Mouse (Mus musculus) MEL (cell line): ENCODE data around the gene Tas2r134. TPM values are rescaled to one million over a fixed set of nuclear protein-coding genes. Genes with fewer than 3 reads are reported as not detected.

Experiments
- DNase-seq: peaks from one replicate; pipeline ENCODE4 v3.0.0; 2011; ENCODE audit warnings: low read depth, low spot score
- H3K27ac ChIP-seq: 2 replicates; pipeline ENCODE4 v1.5.1; 2012; ENCODE audit warnings: low read depth, mild to moderate bottlenecking, control low read depth, low read length, moderate library complexity; ENCODE audit not compliant: control insufficient read depth
- H3K27me3 ChIP-seq, 2 experiments: fragments of 150-350 bp in 1 of 2; sonication (generic) in 1 of 2; 2 replicates each; pipeline ENCODE4 v1.6.1; 2012; ENCODE audit warnings: low read length in 2 of 2, mild to moderate bottlenecking in 2 of 2, improper control_type of control experiment in 1 of 2, moderate library complexity in 1 of 2; ENCODE audit not compliant: insufficient read depth in 2 of 2, control insufficient read depth in 1 of 2
- H3K36me3 ChIP-seq, 2 experiments: 2 replicates each; pipeline ENCODE4 v1.6.1; 2012 to 2014; ENCODE audit warnings: low read length in 2 of 2, improper control_type of control experiment in 1 of 2, inconsistent platforms in 1 of 2, mild to moderate bottlenecking in 1 of 2; ENCODE audit not compliant: insufficient read depth in 2 of 2, control insufficient read depth in 1 of 2
- H3K4me1 ChIP-seq, 2 experiments: fragments of 150-350 bp in 1 of 2; sonication (generic) in 1 of 2; 2 replicates each; pipeline ENCODE4 v1.6.1; 2012; ENCODE audit warnings: low read length in 2 of 2, improper control_type of control experiment in 1 of 2, mild to moderate bottlenecking in 1 of 2; ENCODE audit not compliant: insufficient read depth in 2 of 2, control insufficient read depth in 1 of 2
- H3K4me3 ChIP-seq, 2 experiments: fragments of 150-350 bp in 1 of 2; sonication (generic) in 1 of 2; 2 replicates each; pipeline ENCODE4 v1.5.1; 2012; ENCODE audit warnings: low read depth in 2 of 2, low read length in 2 of 2, mild to moderate bottlenecking in 2 of 2, moderate library complexity in 2 of 2, control low read depth in 1 of 2, improper control_type of control experiment in 1 of 2; ENCODE audit not compliant: control insufficient read depth in 1 of 2, insufficient read depth in 1 of 2
- H3K79me2 ChIP-seq: 2 replicates; pipeline ENCODE4 v1.6.1; 2012; ENCODE audit warnings: mild to moderate bottlenecking, low read length, moderate library complexity; ENCODE audit not compliant: control insufficient read depth, poor library complexity, insufficient read depth
- H3K9ac ChIP-seq: 2 replicates; pipeline ENCODE4 v1.6.1; 2012; ENCODE audit warnings: low read depth, mild to moderate bottlenecking, control low read depth, low read length, moderate library complexity; ENCODE audit not compliant: control insufficient read depth, poor library complexity, severe bottlenecking
- H3K9me3 ChIP-seq: fragments of 150-350 bp; sonication (generic); replicated peaks from 2 replicates; pipeline ENCODE4 v1.6.1; 2012; ENCODE audit warnings: mild to moderate bottlenecking, low read length, improper control_type of control experiment, moderate library complexity; ENCODE audit not compliant: insufficient read depth
- CTCF ChIP-seq, 3 experiments: IDR thresholded peaks in 2 of 3; conservative IDR thresholded peaks in 1 of 3; 2 replicates each; pipeline ENCODE4 v1.5.1; 2011 to 2012; ENCODE audit warnings: low read length in 3 of 3, low read depth in 2 of 3, mild to moderate bottlenecking in 2 of 3, improper control_type of control experiment in 1 of 3, inconsistent platforms in 1 of 3, mixed read lengths in 1 of 3, moderate library complexity in 1 of 3; ENCODE audit not compliant: control insufficient read depth in 1 of 3, insufficient read depth in 1 of 3, poor library complexity in 1 of 3, severe bottlenecking in 1 of 3
- E2F4 ChIP-seq: IDR thresholded peaks from 2 replicates; pipeline ENCODE4 v1.6.1; 2011; ENCODE audit warnings: low read depth, low read length, improper control_type of control experiment, borderline replicate concordance
- EP300 ChIP-seq, 2 experiments: IDR thresholded peaks; 2 replicates each; pipeline ENCODE4 v1.6.1; 2011; ENCODE audit warnings: improper control_type of control experiment in 2 of 2, low read length in 2 of 2, low read depth in 1 of 2, mild to moderate bottlenecking in 1 of 2
- ETS1 ChIP-seq: IDR thresholded peaks from 2 replicates; pipeline ENCODE4 v1.6.1; 2012; ENCODE audit warnings: low read depth, mild to moderate bottlenecking, inconsistent platforms, low read length, improper control_type of control experiment, moderate library complexity
- GABPA ChIP-seq: IDR thresholded peaks from 2 replicates; pipeline ENCODE4 v1.6.1; 2012; ENCODE audit warnings: low read depth, mild to moderate bottlenecking, inconsistent platforms, low read length, improper control_type of control experiment, moderate library complexity
- GATA1 ChIP-seq: IDR thresholded peaks from 2 replicates; pipeline ENCODE4 v1.6.1; 2011; ENCODE audit warnings: low read depth, low read length, improper control_type of control experiment
- HCFC1 ChIP-seq: IDR thresholded peaks from 2 replicates; pipeline ENCODE4 v1.6.1; 2012; ENCODE audit warnings: low read depth, mild to moderate bottlenecking, inconsistent platforms, low read length, improper control_type of control experiment, moderate library complexity
- JUND ChIP-seq: IDR thresholded peaks from 2 replicates; pipeline ENCODE4 v1.6.1; 2011; ENCODE audit warnings: low read depth, mild to moderate bottlenecking, improper control_type of control experiment, low read length
- MAX ChIP-seq: IDR thresholded peaks from 2 replicates; pipeline ENCODE4 v1.6.1; 2011; ENCODE audit warnings: low read length, improper control_type of control experiment
- MAZ ChIP-seq: IDR thresholded peaks from 2 replicates; pipeline ENCODE4 v1.6.1; 2012; ENCODE audit warnings: low read depth, mild to moderate bottlenecking, inconsistent platforms, low read length, improper control_type of control experiment
- MXI1 ChIP-seq: IDR thresholded peaks from 2 replicates; pipeline ENCODE4 v1.6.1; 2011; ENCODE audit warnings: mild to moderate bottlenecking, low read depth, low read length, improper control_type of control experiment
- MYC ChIP-seq: IDR thresholded peaks from 2 replicates; pipeline ENCODE4 v1.6.1; 2011; ENCODE audit warnings: low read depth, mild to moderate bottlenecking, low read length, improper control_type of control experiment, moderate library complexity
- NELFE ChIP-seq: IDR thresholded peaks from 2 replicates; pipeline ENCODE4 v1.6.1; 2011; ENCODE audit warnings: low read depth, low read length, improper control_type of control experiment
- NRF1 ChIP-seq: IDR thresholded peaks from 2 replicates; pipeline ENCODE4 v1.6.1; 2014; ENCODE audit warnings: low read depth, mild to moderate bottlenecking, inconsistent platforms, low read length, improper control_type of control experiment, moderate library complexity; ENCODE audit not compliant: poor library complexity, insufficient read depth, severe bottlenecking
- POLR2AphosphoS2 ChIP-seq: IDR thresholded peaks from 2 replicates; pipeline ENCODE4 v1.6.1; 2011; ENCODE audit warnings: low read length, improper control_type of control experiment
- RAD21 ChIP-seq: IDR thresholded peaks from 2 replicates; pipeline ENCODE4 v1.6.1; 2011; ENCODE audit warnings: mild to moderate bottlenecking, low read depth, low read length, improper control_type of control experiment
- RCOR1 ChIP-seq: IDR thresholded peaks from 2 replicates; pipeline ENCODE4 v1.6.1; 2012; ENCODE audit warnings: low read depth, mild to moderate bottlenecking, inconsistent platforms, low read length, improper control_type of control experiment
- SIN3A ChIP-seq: IDR thresholded peaks from 2 replicates; pipeline ENCODE4 v1.6.1; 2012; ENCODE audit warnings: low read length, improper control_type of control experiment, inconsistent platforms
- SMC3 ChIP-seq: IDR thresholded peaks from 2 replicates; pipeline ENCODE4 v1.6.1; 2011; ENCODE audit warnings: low read depth, low read length, improper control_type of control experiment
- TAL1 ChIP-seq: IDR thresholded peaks from 2 replicates; pipeline ENCODE4 v1.6.1; 2012; ENCODE audit warnings: mild to moderate bottlenecking, inconsistent platforms, low read length, moderate library complexity, mixed read lengths
- UBTF ChIP-seq: IDR thresholded peaks from 2 replicates; pipeline ENCODE4 v1.6.1; 2012; ENCODE audit warnings: low read depth, mild to moderate bottlenecking, inconsistent platforms, low read length, improper control_type of control experiment, moderate library complexity, borderline replicate concordance; ENCODE audit not compliant: insufficient read depth
- USF1 ChIP-seq: IDR thresholded peaks from 2 replicates; pipeline ENCODE4 v1.6.1; 2014; ENCODE audit warnings: low read depth, mild to moderate bottlenecking, inconsistent platforms, low read length, improper control_type of control experiment, moderate library complexity
- USF2 ChIP-seq, 2 experiments: IDR thresholded peaks; 2 replicates each; pipeline ENCODE4 v1.6.1; 2011 to 2012; ENCODE audit warnings: improper control_type of control experiment in 2 of 2, low read length in 2 of 2, borderline replicate concordance in 1 of 2, inconsistent platforms in 1 of 2, low read depth in 1 of 2, mild to moderate bottlenecking in 1 of 2; ENCODE audit not compliant: insufficient read depth in 1 of 2
- ZKSCAN1 ChIP-seq: IDR thresholded peaks from 2 replicates; pipeline ENCODE4 v1.6.1; 2012; ENCODE audit warnings: low read depth, mild to moderate bottlenecking, inconsistent platforms, low read length, improper control_type of control experiment, moderate library complexity
- polyA plus RNA-seq, 2 experiments: library from polyadenylated mRNA; stranded (reverse) in 1 of 2; unstranded in 1 of 2; fragments of >175 nt in 1 of 2; fragments of >200 nt in 1 of 2; gene quantifications; 2 replicates each; pipeline versions ENCODE4 v1.2.1 to v1.2.4; 2012; ENCODE audit warnings: low replicate concordance in 2 of 2, low read depth in 1 of 2; ENCODE audit not compliant: insufficient read length in 2 of 2, insufficient read depth in 1 of 2, missing spikeins in 1 of 2
- total RNA-seq: library from RNA; depleted of rRNA; stranded (reverse); fragments of 300-350 nt; gene quantifications from 2 replicates; pipeline ENCODE4 v1.2.3, GENCODE M21; 2012

Tas2r134 gene
- total and polyA plus RNA-seq, 3 experiments = not detected

DNA sequence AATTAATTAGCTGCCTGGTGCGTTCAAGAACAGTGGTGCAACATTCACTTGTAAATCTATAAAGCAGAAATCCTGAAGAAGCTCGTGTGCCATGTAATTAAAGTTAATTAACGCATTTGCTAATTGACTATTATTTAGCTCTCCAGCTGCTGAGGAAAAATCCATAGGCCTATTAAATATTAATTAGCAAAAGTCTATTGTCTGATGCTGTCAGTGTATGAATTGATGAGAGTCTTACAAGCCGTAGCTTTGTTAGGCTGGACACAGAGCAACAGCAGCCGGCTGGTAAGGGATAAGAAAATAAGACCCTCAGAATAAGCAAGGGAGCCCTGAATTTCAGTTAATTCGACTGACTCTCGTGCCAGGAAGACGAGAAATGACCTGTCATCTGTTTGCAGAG is 37.0 kb upstream of the Tas2r134 start:
- Histone ChIP-seq H3K79me2 (no peaks in the 10 kb centered on the region), H3K4me3 (no peak overlapping the region), H3K9ac (no peak overlapping the region), H3K27ac (no peak overlapping the region), H3K36me3 (no peaks in the 10 kb centered on the region), H3K4me1 (no peaks in the 10 kb centered on the region), H3K9me3 (no peaks in the 10 kb centered on the region), H3K27me3 (no peaks in the 10 kb centered on the region)
- no peak for TF ChIP-seq E2F4
- TF ChIP-seq USF1 = no peak
- no peak for TF ChIP-seq TAL1
- no peak for DNase-seq

DNA sequence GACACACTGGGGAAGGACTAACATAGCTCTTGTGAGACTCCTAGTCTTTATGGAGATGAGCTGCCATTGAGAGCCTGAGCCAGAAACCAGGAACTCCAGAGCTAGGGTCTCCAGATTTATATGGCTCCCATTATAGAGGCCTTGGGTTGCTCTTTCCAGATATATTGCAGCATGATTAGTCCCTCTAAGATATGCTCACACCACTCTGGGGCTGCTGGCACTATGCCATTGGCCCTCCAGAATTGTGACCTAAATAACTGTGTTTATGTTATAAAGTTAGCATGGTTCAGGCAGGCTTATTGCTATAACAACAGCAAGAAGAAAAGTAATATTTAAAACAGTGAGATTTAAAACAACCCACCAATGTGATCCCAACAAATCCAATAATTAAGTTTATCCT is 35.2 kb upstream of the Tas2r134 start:
- Histone ChIP-seq H3K9me3 (no peaks in the 10 kb centered on the region), H3K4me3 (no peak overlapping the region), H3K79me2 (no peaks in the 10 kb centered on the region), H3K27me3 (no peaks in the 10 kb centered on the region), H3K9ac (no peak overlapping the region), H3K27ac (no peak overlapping the region), H3K4me1 (no peaks in the 10 kb centered on the region), H3K36me3 (no peaks in the 10 kb centered on the region)
- TF ChIP-seq MAZ (no peak), ZKSCAN1 (no peak), JUND (no peak)
- DNase-seq = no peak

- TF ChIP-seq RAD21 (no peak), CTCF (IDR thresholded peaks at IDR 0.05 in 2 of 3, conservative IDR thresholded peaks at IDR 0.05 in 1 of 3; ENCODE audit: control insufficient read depth in 1 of 3, insufficient read depth in 1 of 3, low read depth in 2 of 3, low read length in 3 of 3, poor library complexity in 1 of 3, severe bottlenecking in 1 of 3) (no peak), NRF1 (no peak), EP300 (IDR thresholded peaks at IDR 0.05; ENCODE audit: low read depth in 1 of 2, low read length in 2 of 2) (no peak), MYC (no peak), GABPA (no peak), MXI1 (no peak), HCFC1 (no peak), RCOR1 (no peak), GATA1 (no peak), MAX (no peak), SIN3A (no peak), POLR2AphosphoS2 (no peak), ETS1 (no peak), SMC3 (no peak), NELFE (no peak), USF2 (IDR thresholded peaks at IDR 0.05; ENCODE audit: borderline replicate concordance in 1 of 2, insufficient read depth in 1 of 2, low read depth in 1 of 2, low read length in 2 of 2) (no peak), UBTF (no peak)
- Histone ChIP-seq H3K27me3 (no peaks in the 10 kb centered on the region), H3K4me3 (no peak overlapping the region), H3K79me2 (no peaks in the 10 kb centered on the region), H3K27ac (no peak overlapping the region), H3K4me1 (no peaks in the 10 kb centered on the region), H3K9me3 (no peaks in the 10 kb centered on the region), H3K9ac (no peak overlapping the region), H3K36me3 (no peaks in the 10 kb centered on the region)
- no peak for DNase-seq
Measured at GRCm38 (mm10) chr2:51599473-51600201, 27.7 kb upstream of the Tas2r134 start.
